Mouse (Mus musculus): ENCODE measurements around the gene Klf12.
A peak's percentile ranks its signal among the peaks of the same experiment; 100 is the strongest.

The Klf12 gene

GRCm38 (mm10) chr14:100052876-100053275 is 231.6 kb downstream of the Klf12 start:
- DNase-seq (ENCODE audit: extremely low spot score, low spot score): no peak

GRCm38 (mm10) chr14:100045431-100045830 is 239.0 kb downstream of the Klf12 start:
- DNase-seq (ENCODE audit: extremely low spot score, low spot score): no peak

- DNase-seq (ENCODE audit: extremely low spot score, low spot score): no peak
Measured at GRCm38 (mm10) chr14:100041823-100042222, 242.7 kb downstream of the Klf12 start.

GRCm38 (mm10) chr14:100026671-100027070 is 257.8 kb downstream of the Klf12 start:
- DNase-seq (ENCODE audit: extremely low spot score, low spot score): no peak

- DNase-seq (ENCODE audit: extremely low spot score, low spot score): no peak
Measured at GRCm38 (mm10) chr14:100017219-100017618, 267.3 kb downstream of the Klf12 start.

- DNase-seq (ENCODE audit: extremely low spot score, low spot score): no peak
Measured at GRCm38 (mm10) chr14:100010525-100010924, 274.0 kb downstream of the Klf12 start.

GRCm38 (mm10) chr14:100009790-100010382 is 274.6 kb downstream of the Klf12 start:
- DNase-seq (ENCODE audit: extremely low spot score, low spot score): peak; percentile 35

GRCm38 (mm10) chr14:99983510-99983909 is 301.0 kb downstream of the Klf12 start:
- DNase-seq (ENCODE audit: extremely low spot score, low spot score): no peak

- DNase-seq (ENCODE audit: extremely low spot score, low spot score): no peak
Measured at GRCm38 (mm10) chr14:99981209-99981608, 303.3 kb downstream of the Klf12 start.

- DNase-seq (ENCODE audit: extremely low spot score, low spot score): no peak
Measured at GRCm38 (mm10) chr14:99967920-99968319, 316.6 kb downstream of the Klf12 start.

GRCm38 (mm10) chr14:99960500-99961229 is 323.8 kb downstream of the Klf12 start:
- no peak for DNase-seq (ENCODE audit: extremely low spot score, low spot score)

GRCm38 (mm10) chr14:99955133-99955532 is 329.3 kb downstream of the Klf12 start:
- DNase-seq (ENCODE audit: extremely low spot score, low spot score): no peak

- DNase-seq (ENCODE audit: extremely low spot score, low spot score): no peak
Measured at GRCm38 (mm10) chr14:99944221-99945108, 340.0 kb downstream of the Klf12 start.

- peak; percentile 62 for DNase-seq (ENCODE audit: extremely low spot score, low spot score)
Measured at GRCm38 (mm10) chr14:99943156-99943555, 341.3 kb downstream of the Klf12 start.

GRCm38 (mm10) chr14:99933456-99933855 is 351.0 kb downstream of the Klf12 start:
- DNase-seq (ENCODE audit: extremely low spot score, low spot score): no peak

- DNase-seq (ENCODE audit: extremely low spot score, low spot score): peak; percentile 71
Measured at GRCm38 (mm10) chr14:99931879-99932278, 352.6 kb downstream of the Klf12 start.

- DNase-seq (ENCODE audit: extremely low spot score, low spot score): no peak
Measured at GRCm38 (mm10) chr14:99911912-99912311, 372.6 kb downstream of the Klf12 start.

GRCm38 (mm10) chr14:99910876-99911275 is 373.6 kb downstream of the Klf12 start:
- DNase-seq (ENCODE audit: extremely low spot score, low spot score): no peak

GRCm38 (mm10) chr14:99900902-99901301 is 383.6 kb downstream of the Klf12 start:
- no peak for DNase-seq (ENCODE audit: extremely low spot score, low spot score)

GRCm38 (mm10) chr14:99898861-99899260 is 385.6 kb downstream of the Klf12 start:
- no peak for DNase-seq (ENCODE audit: extremely low spot score, low spot score)

- peak; percentile 53 for DNase-seq (ENCODE audit: extremely low spot score, low spot score)
Measured at GRCm38 (mm10) chr14:99894708-99895383, 389.6 kb downstream of the Klf12 start.

All from neural tube, embryonic 10.5 days (tissue).